Mouse (Mus musculus): ENCODE measurements at regions not wholly inside any gene's neighbourhood (a gene's known extent, or its start where the extent isn't known, plus 50 kb on each side); places are given as distances from the start of the nearest gene placed in this dataset.

DNA sequence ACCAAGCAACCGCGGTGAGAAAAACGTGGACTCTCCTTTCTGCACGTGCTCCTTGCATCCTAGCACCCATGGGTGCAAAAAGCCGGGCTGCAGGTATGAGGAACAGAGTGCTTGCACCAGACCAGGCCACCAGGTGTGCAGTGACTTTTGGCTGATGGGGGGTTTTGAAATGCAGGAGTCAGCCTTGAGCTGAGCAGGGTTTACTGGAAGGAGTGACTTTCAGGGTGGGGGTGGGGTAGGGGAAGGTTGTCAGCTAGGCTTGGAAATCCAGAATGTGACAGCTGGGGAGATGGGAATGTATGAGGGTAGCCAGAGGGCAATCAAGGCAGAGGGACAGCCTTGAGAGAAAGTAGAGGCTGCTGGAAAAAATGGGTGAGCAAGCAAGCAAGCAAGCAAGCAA lies 58.8 kb downstream of the Gadd45g start:
- no peak for TF ChIP-seq CTCF (IDR thresholded peaks at IDR 0.05; ENCODE audit: control insufficient read depth, insufficient read depth, insufficient read length)
- TF ChIP-seq USF1 (IDR thresholded peaks at IDR 0.05; ENCODE audit: low read depth), result no peak
- no peak for TF ChIP-seq CEBPB (IDR thresholded peaks at IDR 0.05; ENCODE audit: low read depth)
- TF ChIP-seq MAX (IDR thresholded peaks at IDR 0.05), result no peak
- TF ChIP-seq MYOD1 (IDR thresholded peaks at IDR 0.05; ENCODE audit: control insufficient read depth, insufficient read length, low read depth), result no peak

All from C2C12 (cell line).